ENCODE assay signal across 9 mouse cellular contexts in the genomic region with DNA sequence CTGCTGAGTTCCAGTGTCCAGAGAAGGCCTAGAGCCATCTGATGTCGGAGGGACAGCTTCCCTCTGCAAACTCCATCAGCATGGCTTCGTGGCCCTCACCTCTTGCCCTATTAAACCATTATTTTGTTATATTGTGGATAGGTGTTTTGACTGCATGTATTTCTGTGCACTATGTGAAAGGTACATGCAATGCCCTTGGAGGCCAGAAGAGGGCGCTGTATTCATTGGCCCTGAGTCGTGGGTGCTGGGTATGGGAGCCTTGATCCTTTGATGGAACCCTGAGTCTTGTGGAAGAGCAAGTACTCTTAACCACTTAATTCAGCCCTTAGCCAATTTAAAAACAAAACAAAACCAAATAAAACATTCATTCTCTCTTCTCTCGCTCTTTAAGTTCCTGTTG.
A peak's percentile ranks its signal among the peaks of the same experiment; 100 is the strongest.
DNase-seq lines count a peak whose midpoint lies in the region; ATAC-seq lines count a peak whose summit lies in the region.
"Had no signal": no experiment of that assay in that cellular context is flagged by ENCODE, and none has a peak within 500 bp of the region (broad histone marks: within the 10 kb centered on the region; RNA-seq: fewer than 3 reads in every experiment).

No protein-coding gene starts in this region.

- H3K9me3 ChIP-seq in limb, embryonic 12.5 days: 0 out of 2 replicates have a peak, but pooled peaks cover 2% of the 10 kb centered on the region
- H3K9me3 ChIP-seq: neural tube, embryonic 12.5 days had no signal

- peak overlapping the region; percentile 77 for H3K27ac ChIP-seq in limb, embryonic 12.5 days
- H3K27ac ChIP-seq: neural tube, embryonic 12.5 days had no signal

- no peak overlapping the region for H3K4me3 ChIP-seq in limb, embryonic 12.5 days (replicated peaks)
- H3K4me3 ChIP-seq: neural tube, embryonic 12.5 days had no signal

- WGBS in limb, embryonic 12.5 days: 30% methylated on average over 5 of the region's 5 CpGs

- H3K9ac ChIP-seq in limb, embryonic 12.5 days (replicated peaks): no peak overlapping the region
- H3K9ac ChIP-seq: neural tube, embryonic 12.5 days had no signal

- H3K4me2 ChIP-seq in limb, embryonic 12.5 days: no peak overlapping the region
- H3K4me2 ChIP-seq: neural tube, embryonic 12.5 days had no signal

- peak; percentile 9 for DNase-seq in gastrocnemius, postnatal 14 days
- no peak for DNase-seq in gastrocnemius, postnatal 36 days
- peak; percentile 52 for DNase-seq in right cerebral cortex, postnatal 14 days
- DNase-seq in right cerebral cortex, postnatal 25 days: no peak
- peak; percentile 40 for DNase-seq in embryo, embryonic 9.5 days (ENCODE audit: extremely low spot score)
- DNase-seq in thymus, postnatal 14 days: peak; percentile 17
- DNase-seq in spleen, postnatal 14 days (ENCODE audit: low spot score in 2 of 2): no peak

- H3K36me3 ChIP-seq in limb, embryonic 12.5 days: no peaks in the 10 kb centered on the region
- H3K36me3 ChIP-seq: neural tube, embryonic 12.5 days had no signal

- no peak for ATAC-seq in limb, embryonic 12.5 days (ENCODE audit: insufficient number of reproducible peaks, insufficient read depth, low FRiP score, low TSS enrichment, low read depth)

- H3K4me1 ChIP-seq in limb, embryonic 12.5 days (replicated peaks): peaks cover 19% of the 10 kb centered on the region
- H3K4me1 ChIP-seq: neural tube, embryonic 12.5 days had no signal

- intact Hi-C loops in gastrocnemius, postnatal 14 days (cut with DNase I; ENCODE audit: low total_unique reads): no loop called here
- intact Hi-C loops in gastrocnemius, postnatal 36 days (cut with DNase I): no loop called here

- no peaks in the 10 kb centered on the region for H3K27me3 ChIP-seq in limb, embryonic 12.5 days
- H3K27me3 ChIP-seq: neural tube, embryonic 12.5 days had no signal

Comparison
In these comparisons a context has a peak if more than half of its experiments do, and no peak if none do; other contexts are left out.
1. DNase-seq: peak in gastrocnemius, postnatal 14 days (single experiment), right cerebral cortex, postnatal 14 days (single experiment), embryo, embryonic 9.5 days (single experiment) and thymus, postnatal 14 days (single experiment); none in gastrocnemius, postnatal 36 days (0 of 2), right cerebral cortex, postnatal 25 days (single experiment) and spleen, postnatal 14 days (0 of 2).